Comparison of ENCODE assay signal across 18 mouse cellular contexts in genomic region chr5:143477901-143478300, GRCm38 (mm10).
"Had no signal": no experiment of that assay in that cellular context is flagged by ENCODE, and none has a peak within 500 bp of the region (broad histone marks: within the 10 kb centered on the region; RNA-seq: fewer than 3 reads in every experiment).

No protein-coding gene starts in this region.

- H3K27me3 ChIP-seq: midbrain, embryonic 12.5 days; neural tube, embryonic 13.5 days; neural tube, embryonic 15.5 days had no signal

- ATAC-seq: midbrain, embryonic 16.5 days had no signal

- DNase-seq: lung, adult 18-20 months; lung, embryonic 14.5 days; lung, postnatal 10 days; midbrain, embryonic 14.5 days; retina, postnatal 1 day; right cerebral cortex, adult 18-20 months; right cerebral cortex, postnatal 25 days; right cerebral cortex, postnatal 4 days; spleen, adult 18-20 months; thymus, adult 2 months; thymus, postnatal 25 days; thymus, postnatal 4 days had no signal

- H3K9ac ChIP-seq: lung, embryonic 14.5 days; midbrain, embryonic 12.5 days; neural tube, embryonic 13.5 days; neural tube, embryonic 15.5 days had no signal

- H3K4me1 ChIP-seq: midbrain, embryonic 10.5 days; midbrain, embryonic 12.5 days; neural tube, embryonic 13.5 days; neural tube, embryonic 15.5 days had no signal

- H3K9me3 ChIP-seq: midbrain, embryonic 10.5 days; midbrain, embryonic 12.5 days; neural tube, embryonic 13.5 days; neural tube, embryonic 15.5 days had no signal

- H3K27ac ChIP-seq: midbrain, embryonic 10.5 days; midbrain, embryonic 12.5 days; neural tube, embryonic 13.5 days; neural tube, embryonic 15.5 days had no signal

- H3K4me3 ChIP-seq: midbrain, embryonic 10.5 days; midbrain, embryonic 12.5 days; myocyte; neural tube, embryonic 13.5 days; neural tube, embryonic 15.5 days had no signal

- H3K4me2 ChIP-seq: lung, embryonic 14.5 days; midbrain, embryonic 12.5 days; neural tube, embryonic 13.5 days; neural tube, embryonic 15.5 days had no signal
